Mouse (Mus musculus) megakaryocyte, embryonic 14.5 days (primary cell): ENCODE results near the gene Scfd2. TPM values are rescaled to one million over a fixed set of nuclear protein-coding genes. Genes with fewer than 3 reads are reported as not detected.

Source experiments
- H3K27me3 ChIP-seq: replicated peaks from 2 replicates; pipeline ENCODE3; 2012; ENCODE audit warnings: inconsistent platforms
- H3K36me3 ChIP-seq: replicated peaks from 2 replicates; pipeline ENCODE3; 2012; ENCODE audit warnings: low read length, inconsistent platforms, mixed read lengths
- H3K4me1 ChIP-seq: 2 replicates; pipeline ENCODE4 v1.6.1; 2012; ENCODE audit warnings: inconsistent platforms
- H3K4me3 ChIP-seq: replicated peaks from 2 replicates; pipeline ENCODE3; 2012; ENCODE audit warnings: moderate library complexity, mild to moderate bottlenecking, inconsistent platforms
- H3K9me3 ChIP-seq: 2 replicates; pipeline ENCODE4 v1.6.1; 2012; ENCODE audit warnings: inconsistent platforms
- FLI1 ChIP-seq: IDR thresholded peaks from 2 replicates; pipeline ENCODE4 v1.6.1; 2012; ENCODE audit warnings: low read length, inconsistent platforms, mixed read lengths
- GATA1 ChIP-seq: IDR thresholded peaks from 3 replicates; pipeline ENCODE4 v1.6.1; 2012; ENCODE audit warnings: mixed read lengths, low read length, inconsistent platforms, borderline replicate concordance
- polyA plus RNA-seq: library from polyadenylated mRNA; stranded (reverse); fragments of >175 nt; gene quantifications from 2 replicates; pipeline ENCODE4 v1.2.3, GENCODE M21; 2012; ENCODE audit warnings: low replicate concordance; ENCODE audit not compliant: insufficient read depth

Gene Scfd2
- polyA plus RNA-seq, 1 experiment, result 2.5 TPM

- H3K4me3 ChIP-seq, result no peak overlapping the region
- H3K36me3 ChIP-seq, result no peaks in the 10 kb centered on the region
- TF ChIP-seq GATA1, result no peak
- no peak for TF ChIP-seq FLI1
- peaks cover 21% of the 10 kb centered on the region for H3K4me1 ChIP-seq
- H3K27me3 ChIP-seq, result peaks cover 75% of the 10 kb centered on the region
- no peaks in the 10 kb centered on the region for H3K9me3 ChIP-seq
These were observed 367.0 kb downstream of the Scfd2 start for GRCm38 (mm10) chr5:74164547-74164946.

GRCm38 (mm10) chr5:74163141-74163540 lies 368.4 kb downstream of the Scfd2 start:
- H3K9me3 ChIP-seq, result peaks cover 8% of the 10 kb centered on the region
- H3K4me3 ChIP-seq, result no peak overlapping the region
- no peak for TF ChIP-seq GATA1
- no peak for TF ChIP-seq FLI1
- H3K4me1 ChIP-seq, result peaks cover 23% of the 10 kb centered on the region
- no peaks in the 10 kb centered on the region for H3K36me3 ChIP-seq
- peaks cover 65% of the 10 kb centered on the region for H3K27me3 ChIP-seq

- Histone ChIP-seq H3K9me3 (peaks cover 8% of the 10 kb centered on the region), H3K27me3 (peaks cover 60% of the 10 kb centered on the region), H3K36me3 (no peaks in the 10 kb centered on the region), H3K4me3 (no peak overlapping the region), H3K4me1 (peaks cover 23% of the 10 kb centered on the region)
- TF ChIP-seq GATA1 (no peak), FLI1 (no peak)
These were observed 369.5 kb downstream of the Scfd2 start for GRCm38 (mm10) chr5:74162013-74162412.

GRCm38 (mm10) chr5:74161297-74161926 lies 370.1 kb downstream of the Scfd2 start:
- no peak overlapping the region for H3K4me3 ChIP-seq
- TF ChIP-seq GATA1 (no peak), FLI1 (no peak)
- peaks cover 8% of the 10 kb centered on the region for H3K9me3 ChIP-seq
- H3K36me3 ChIP-seq, result no peaks in the 10 kb centered on the region
- peaks cover 22% of the 10 kb centered on the region for H3K4me1 ChIP-seq
- H3K27me3 ChIP-seq, result peaks cover 55% of the 10 kb centered on the region

GRCm38 (mm10) chr5:74160349-74160748 lies 371.2 kb downstream of the Scfd2 start:
- TF ChIP-seq GATA1, result no peak
- no peak for TF ChIP-seq FLI1
- H3K9me3 ChIP-seq, result peaks cover 8% of the 10 kb centered on the region
- no peaks in the 10 kb centered on the region for H3K36me3 ChIP-seq

GRCm38 (mm10) chr5:74159906-74160305 lies 371.7 kb downstream of the Scfd2 start:
- TF ChIP-seq FLI1 (no peak), GATA1 (no peak)
- Histone ChIP-seq H3K27me3 (peaks cover 44% of the 10 kb centered on the region), H3K36me3 (no peaks in the 10 kb centered on the region), H3K4me1 (peaks cover 23% of the 10 kb centered on the region), H3K4me3 (no peak overlapping the region), H3K9me3 (peaks cover 8% of the 10 kb centered on the region)

More at GRCm38 (mm10) chr5:74160349-74160748, 371.2 kb downstream of the Scfd2 start:
- Histone ChIP-seq H3K4me3 (no peak overlapping the region), H3K27me3 (peaks cover 45% of the 10 kb centered on the region), H3K4me1 (peaks cover 23% of the 10 kb centered on the region)

GRCm38 (mm10) chr5:74158929-74159632 lies 372.5 kb downstream of the Scfd2 start:
- H3K36me3 ChIP-seq, result no peaks in the 10 kb centered on the region
- H3K4me3 ChIP-seq, result no peak overlapping the region
- H3K9me3 ChIP-seq, result peaks cover 8% of the 10 kb centered on the region
- peaks cover 23% of the 10 kb centered on the region for H3K4me1 ChIP-seq
- H3K27me3 ChIP-seq, result peaks cover 35% of the 10 kb centered on the region
- no peak for TF ChIP-seq FLI1
- no peak for TF ChIP-seq GATA1

- peaks cover 8% of the 10 kb centered on the region for H3K9me3 ChIP-seq
- peaks cover 18% of the 10 kb centered on the region for H3K4me1 ChIP-seq
- peaks cover 22% of the 10 kb centered on the region for H3K27me3 ChIP-seq
- H3K36me3 ChIP-seq, result no peaks in the 10 kb centered on the region
- TF ChIP-seq GATA1 (no peak), FLI1 (no peak)
- H3K4me3 ChIP-seq, result no peak overlapping the region
These were observed 375.7 kb downstream of the Scfd2 start for GRCm38 (mm10) chr5:74155860-74156351.

Other genes starting within 250 kb of the Scfd2 start
- 11.5 and 77.9 TPM in 2 replicates for gene Fip1l1, start 3.7 kb upstream of the Scfd2 start, polyA plus RNA-seq
- not detected in 2 replicates for gene Lnx1, start 171.2 kb upstream of the Scfd2 start, polyA plus RNA-seq